Mouse (Mus musculus) heart, postnatal 10 days (tissue): ENCODE data around the gene Dlx6. TPM values are rescaled to one million over a fixed set of nuclear protein-coding genes. Genes with fewer than 3 reads are reported as not detected.

Experiments used
- DNase-seq, 2 experiments: peaks; one replicate each; pipeline ENCODE4 v3.0.0; 2021
- intact Hi-C: fragments of 180-260 bp; cut with DNase I; formaldehyde crosslinking; loops from one replicate; pipeline ENCODE4 v1.15.1; 2025
- total RNA-seq, 2 experiments: library from RNA; stranded (reverse); gene quantifications; 2 replicates each; pipeline ENCODE4 v1.2.3; 2021

The Dlx6 gene
- total RNA-seq, 2 experiments from 2014 or later: 0.27 TPM; not detected in 1

DNA sequence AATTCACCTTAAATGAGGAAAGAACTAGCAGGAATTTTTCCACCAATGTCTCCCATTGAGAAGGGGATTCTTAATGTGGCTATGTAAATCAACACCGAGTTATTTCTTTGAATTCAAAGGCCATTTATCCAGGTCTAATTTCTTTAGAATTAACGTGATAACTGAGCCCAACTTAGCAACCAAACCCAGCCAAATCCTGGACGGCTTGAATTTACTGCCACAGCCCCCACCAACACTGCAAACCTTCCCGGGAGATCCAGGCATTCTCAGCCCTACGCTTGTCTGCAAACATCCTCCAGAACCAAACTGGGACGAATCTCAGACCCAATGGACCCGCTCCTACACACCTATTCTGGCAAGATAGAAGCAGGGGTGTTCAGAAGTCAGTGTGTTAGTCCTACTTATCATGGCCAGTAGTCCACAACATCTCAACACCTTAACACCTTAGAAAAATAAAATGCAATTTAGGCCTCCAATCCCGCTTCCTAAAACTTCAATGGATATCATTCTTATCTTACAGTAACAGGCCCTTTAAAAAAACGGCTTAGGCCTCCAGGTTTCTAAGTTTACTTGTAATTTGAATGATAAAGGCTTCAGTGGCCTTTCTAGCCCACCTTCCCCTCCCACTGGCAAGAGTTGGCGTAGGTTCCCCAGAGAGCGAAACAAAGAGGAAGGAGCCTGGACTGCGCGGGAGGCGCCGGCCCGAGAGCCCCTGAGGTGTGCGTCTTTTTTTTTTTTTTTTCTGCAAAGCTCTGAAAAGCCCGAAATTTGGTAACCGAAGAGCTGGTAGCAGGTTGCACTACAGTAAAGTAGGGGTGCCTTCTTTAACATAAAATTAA is 3.8 kb upstream of the Dlx6 start:
- intact Hi-C loops: no loop called here
- DNase-seq: no peak

DNA sequence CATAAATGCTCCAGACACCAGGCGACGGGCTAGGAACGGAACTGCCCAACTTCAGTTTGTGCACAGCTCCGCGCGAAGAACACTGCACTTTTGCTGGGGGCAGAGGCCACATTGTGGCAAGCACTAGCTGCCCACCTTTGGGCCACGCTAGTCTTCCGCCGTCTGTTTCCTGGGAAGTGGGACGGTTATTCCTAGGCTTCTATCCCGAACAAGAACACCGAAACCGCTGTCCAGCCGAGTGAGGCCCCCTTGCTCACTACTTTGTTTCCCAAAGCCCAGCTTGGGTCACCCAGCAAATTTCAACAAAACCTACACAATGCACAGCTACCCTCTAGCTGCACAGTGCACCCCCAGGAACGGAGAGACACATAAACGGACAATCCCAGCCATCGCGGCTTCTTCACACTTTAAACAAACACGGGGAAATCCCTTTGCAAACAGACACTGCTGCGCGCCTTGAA is 3.2 kb upstream of the Dlx6 start:
- intact Hi-C loops: loop anchor here (10.0 kb wide), 1 partner anchor 395 kb away; no protein-coding TSS in a partner anchor
- DNase-seq: no peak

DNA sequence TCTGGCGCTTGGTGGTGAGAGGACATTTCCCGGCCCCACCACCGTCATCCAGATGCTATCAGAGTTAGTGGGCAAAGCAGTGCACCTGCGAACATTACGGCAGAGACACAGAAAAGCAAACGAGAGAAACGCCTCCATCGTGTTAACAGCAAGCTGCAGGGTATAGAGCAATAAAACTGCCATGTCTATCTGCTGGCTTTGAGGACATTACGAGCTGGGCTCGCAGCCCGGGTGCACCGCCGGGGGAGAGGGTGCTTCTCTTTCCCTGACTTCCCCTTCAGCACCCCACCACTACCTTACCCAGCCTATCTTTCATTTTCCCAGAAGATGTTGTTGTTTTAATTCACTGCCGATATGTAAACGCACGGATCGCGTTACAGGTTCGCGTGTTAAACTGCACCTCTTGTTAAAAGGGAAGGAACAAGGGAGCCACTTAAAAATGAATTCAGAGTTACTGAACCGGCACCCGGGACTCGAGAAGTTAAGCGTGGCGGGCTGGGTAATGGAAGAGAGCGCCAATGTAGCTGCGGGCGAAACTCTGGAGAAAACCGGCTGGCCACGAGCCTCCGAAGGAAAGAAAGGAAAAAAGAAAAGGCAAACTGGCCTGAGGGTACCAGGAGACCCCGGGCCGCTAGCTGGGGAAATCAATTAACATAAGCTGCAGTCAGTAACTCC is 2.6 kb upstream of the Dlx6 start:
- DNase-seq: no peak
- intact Hi-C loops: loop anchor here (10.0 kb wide), 1 partner anchor 396 kb away; no protein-coding TSS in a partner anchor

DNA sequence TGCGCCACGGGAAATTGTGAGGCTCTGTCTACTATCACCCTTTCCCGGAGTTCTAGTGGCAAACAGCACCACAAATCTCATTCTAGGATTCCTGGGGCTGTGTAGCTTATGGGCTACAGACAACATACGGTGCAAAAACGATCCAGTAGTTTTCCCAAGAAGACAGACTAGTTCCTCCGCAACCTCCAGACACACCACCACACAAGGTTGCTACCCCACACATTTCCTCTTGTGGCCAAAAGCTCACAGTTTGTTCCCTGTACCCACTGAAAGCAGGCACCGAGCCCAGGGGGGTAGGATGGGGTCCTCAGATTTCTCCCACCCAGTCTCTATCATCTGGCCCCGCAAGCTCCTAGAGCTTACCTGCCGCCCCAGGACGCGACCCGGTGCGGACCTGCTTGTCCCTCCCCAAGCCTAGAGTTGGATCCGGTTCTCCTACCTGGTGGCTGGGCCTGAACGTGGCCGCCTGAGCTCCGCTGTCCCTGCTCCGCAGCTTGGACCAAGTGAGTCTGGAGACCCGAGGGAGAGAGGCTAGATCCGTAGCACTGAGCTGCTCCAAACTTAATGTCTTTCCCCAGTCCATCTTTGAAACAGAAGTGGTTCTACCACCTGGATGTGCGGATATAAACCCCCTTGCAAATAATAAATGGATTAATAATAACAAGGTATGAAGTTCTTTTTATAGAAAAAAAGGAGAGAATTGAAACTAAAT is 1.9 kb upstream of the Dlx6 start:
- intact Hi-C loops: loop anchor here (10.0 kb wide), 1 partner anchor 396 kb away; no protein-coding TSS in a partner anchor
- no peak for DNase-seq

DNA sequence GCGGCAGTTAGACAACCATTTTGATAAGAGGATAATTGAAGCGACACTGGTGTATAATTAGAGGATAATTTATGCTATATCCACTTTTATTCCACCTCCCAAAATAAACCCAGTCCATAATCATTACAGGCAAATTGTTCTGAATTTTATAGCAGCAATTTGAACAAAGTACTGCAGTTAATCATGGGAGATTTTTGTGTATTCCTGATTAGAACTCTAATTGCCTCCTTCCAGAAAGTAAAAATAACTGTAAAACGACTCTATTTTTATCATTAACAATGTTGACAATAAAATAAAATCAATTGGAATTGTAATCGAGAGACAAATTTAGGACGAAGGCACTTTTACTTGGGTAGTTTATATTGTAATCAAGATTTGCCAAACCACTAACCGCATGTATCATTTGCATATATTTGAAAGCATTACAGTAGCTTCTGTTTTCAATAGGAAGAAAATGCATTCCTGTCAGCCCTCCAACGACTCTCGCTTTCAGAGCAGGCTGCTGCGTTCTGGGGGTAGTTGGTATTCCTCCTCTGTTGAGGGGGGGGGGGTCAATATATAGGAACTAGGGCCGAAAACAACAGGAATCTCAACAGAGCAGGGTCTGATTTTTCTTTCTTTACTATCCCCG is 1.2 kb upstream of the Dlx6 start:
- intact Hi-C loops: loop anchor here (10.0 kb wide), 1 partner anchor 397 kb away; no protein-coding TSS in a partner anchor
- no peak for DNase-seq

DNA sequence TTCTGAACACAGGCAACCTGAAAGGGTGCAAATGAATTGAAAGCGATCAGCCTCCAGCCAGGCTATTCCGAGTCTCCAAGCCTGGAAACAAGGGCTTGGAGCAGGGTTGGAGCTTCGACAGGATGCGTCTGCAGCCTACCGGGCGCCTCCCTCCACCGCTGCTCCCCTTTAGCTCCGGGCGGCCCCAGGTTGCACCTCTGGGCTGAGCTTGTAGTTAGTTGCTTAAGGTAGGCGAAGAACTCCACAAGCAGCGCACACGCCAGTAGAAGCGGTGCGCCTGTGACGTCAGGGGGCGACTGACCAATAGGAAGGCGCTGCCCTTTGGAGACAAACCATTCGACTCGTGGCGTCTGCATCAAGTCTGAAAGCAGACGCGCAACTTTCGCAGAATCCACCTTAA is 523 bp upstream of the Dlx6 start:
- peak in 1 of 2 experiments; percentile 50 for DNase-seq
- intact Hi-C loops: loop anchor here (10.0 kb wide), 1 partner anchor 398 kb away; no protein-coding TSS in a partner anchor

DNA sequence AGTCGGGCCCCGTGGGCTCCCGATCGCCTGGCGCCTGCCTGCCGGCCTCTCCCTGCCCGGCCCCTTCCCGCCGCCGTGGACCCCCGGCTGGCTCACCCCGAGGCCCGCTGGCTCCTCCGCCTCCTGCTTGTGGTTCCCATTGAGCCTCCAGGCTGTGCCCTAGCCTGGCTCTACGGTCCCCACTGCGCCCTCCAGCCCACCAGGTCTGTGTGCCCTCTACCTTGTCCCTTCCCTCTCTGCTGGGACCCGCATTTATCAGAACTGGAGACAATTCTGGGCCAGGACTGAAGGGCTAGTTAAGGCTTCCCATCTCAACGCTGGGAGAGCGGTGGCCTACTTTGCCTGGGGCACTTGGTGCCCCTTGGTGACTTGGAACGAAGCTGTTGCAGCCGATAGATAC is 821 bp downstream of the Dlx6 start:
- peak in 1 of 2 experiments; percentile 19 for DNase-seq
- intact Hi-C loops: loop anchor here (10.0 kb wide), 1 partner anchor 399 kb away; no protein-coding TSS in a partner anchor

DNA sequence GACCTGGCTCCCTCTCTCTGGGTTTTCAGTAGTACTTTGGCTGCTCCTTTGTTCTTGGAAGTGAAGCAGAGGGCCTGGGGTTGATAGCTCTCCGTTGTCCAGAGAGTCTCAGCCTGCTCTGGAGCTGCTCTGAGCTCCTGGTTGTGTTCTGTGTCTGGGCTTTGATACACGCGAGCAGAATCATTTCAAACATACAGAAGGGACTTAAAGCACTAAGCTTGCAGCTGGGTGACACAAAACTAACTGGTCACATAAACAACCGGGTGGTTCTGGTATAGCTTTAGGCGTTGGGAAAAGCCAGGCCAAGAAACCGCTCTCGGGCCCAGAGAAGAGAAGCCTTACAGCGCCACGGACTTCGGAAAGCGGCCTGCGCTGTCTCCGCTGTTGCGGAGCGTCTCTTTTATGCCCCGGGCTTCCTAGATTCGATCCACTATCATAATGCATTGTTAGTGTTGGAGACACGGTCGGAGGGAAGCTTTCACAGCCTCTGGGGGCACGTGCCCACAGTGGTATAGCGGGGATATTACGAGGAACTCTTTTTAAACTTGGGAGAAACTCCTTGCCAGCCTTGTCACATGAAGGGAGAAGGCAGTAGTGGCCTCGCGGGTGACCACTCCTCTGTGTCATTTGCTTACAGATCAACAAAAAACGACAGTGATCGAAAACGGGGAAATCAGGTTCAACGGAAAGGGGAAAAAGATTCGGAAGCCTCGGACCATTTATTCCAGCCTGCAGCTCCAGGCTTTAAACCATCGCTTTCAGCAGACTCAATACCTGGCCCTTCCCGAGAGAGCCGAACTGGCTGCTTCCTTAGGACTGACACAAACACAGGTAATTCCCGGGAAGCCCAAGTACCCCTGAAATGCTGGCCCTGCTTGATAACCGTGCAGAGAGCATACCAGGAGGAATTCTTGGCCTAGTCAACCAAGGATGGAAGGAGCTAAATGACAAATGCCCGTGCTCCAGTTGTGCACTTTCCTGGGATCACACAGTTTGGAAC is 1.6 kb downstream of the Dlx6 start:
- intact Hi-C loops: loop anchor here (10.0 kb wide), 1 partner anchor 400 kb away; no protein-coding TSS in a partner anchor
- DNase-seq: peak in 1 of 2 experiments; percentile 25

DNA sequence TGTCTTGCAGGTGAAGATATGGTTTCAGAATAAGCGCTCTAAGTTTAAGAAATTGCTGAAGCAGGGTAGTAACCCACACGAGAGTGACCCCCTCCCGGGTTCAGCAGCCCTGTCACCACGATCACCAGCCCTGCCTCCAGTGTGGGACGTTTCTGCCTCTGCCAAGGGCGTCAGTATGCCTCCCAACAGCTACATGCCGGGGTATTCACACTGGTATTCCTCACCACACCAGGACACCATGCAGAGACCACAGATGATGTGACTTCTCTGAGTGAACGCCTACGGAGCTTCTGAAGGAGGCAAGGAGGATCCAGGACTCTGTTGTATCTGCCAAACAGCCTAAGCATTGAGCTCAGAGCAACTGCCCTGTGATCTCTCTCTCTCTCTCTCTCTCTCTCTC is 3.9 kb downstream of the Dlx6 start:
- intact Hi-C loops: loop anchor here (10.0 kb wide), 1 partner anchor 402 kb away; no protein-coding TSS in a partner anchor
- no peak for DNase-seq

DNA sequence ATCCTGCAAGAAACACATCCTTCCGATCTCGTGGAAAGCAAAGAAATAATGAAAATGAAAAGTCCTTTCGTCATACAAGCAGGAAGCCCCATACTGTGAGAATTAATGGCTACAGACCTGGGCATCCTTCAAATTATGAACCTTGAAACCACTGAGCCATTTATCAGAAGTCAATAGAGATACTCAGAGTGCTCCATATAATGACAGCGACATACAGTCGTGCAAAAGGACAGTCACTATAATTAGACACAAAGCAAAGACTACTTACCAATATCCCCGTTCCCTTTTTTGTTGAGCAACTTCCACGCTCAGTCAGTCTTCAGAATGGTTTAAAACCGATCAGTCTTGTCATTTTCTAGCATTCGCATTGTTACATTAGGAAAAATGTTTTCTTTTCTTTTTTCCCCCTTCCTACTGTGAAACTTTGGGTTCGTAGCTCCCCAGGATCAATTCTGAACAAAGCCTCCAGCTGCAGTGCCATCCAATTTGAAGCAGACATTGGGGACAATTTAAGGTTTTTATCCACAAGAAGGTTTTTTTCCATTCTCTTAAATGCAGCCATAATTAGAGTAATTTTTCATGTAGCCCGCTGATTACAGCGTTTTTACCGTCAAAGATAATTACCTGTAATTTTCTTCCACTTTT is 6.0 kb downstream of the Dlx6 start:
- intact Hi-C loops: loop anchor here (10.0 kb wide), 1 partner anchor 404 kb away; no protein-coding TSS in a partner anchor
- DNase-seq: peak in 1 of 2 experiments; percentile 6

DNA sequence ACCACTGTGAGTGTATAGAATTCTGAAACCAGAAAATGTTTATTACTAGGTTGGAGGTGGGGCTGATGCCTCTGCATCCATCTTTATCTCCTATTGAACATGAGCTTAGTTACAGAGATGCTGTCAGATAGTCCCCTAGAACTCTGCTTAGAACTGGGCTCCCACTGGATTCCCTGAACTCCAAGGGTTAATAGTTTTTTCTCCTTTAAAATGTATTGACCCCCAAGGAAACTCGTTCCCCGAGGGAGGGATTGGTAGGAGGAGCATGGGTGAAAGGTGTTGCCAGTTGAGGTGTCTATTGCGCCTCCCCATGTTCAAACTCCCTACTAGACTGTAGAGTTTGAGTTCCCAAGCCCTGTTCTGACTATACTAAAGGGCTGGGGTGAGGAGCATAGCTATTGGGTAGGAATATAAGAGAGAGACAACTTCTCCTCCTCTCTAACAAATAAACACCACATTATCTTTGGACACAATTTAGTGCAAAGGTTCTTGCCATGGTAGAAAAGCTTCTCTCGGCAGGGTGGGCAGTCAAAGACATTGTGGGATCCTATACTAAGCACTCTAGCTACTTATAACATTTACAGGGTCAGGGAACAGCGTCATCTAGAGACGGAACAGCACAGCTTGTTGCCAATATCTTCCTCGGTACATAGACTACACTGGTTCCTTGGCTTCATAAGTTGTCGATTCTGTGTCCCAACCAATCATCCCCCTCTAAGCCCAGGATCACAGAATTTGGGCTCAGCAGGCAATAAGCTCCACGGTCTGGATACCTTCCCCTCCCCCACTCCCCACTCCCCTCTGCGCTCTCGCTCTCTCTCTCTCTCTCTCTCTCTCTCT is 7.0 kb downstream of the Dlx6 start:
- peak in 1 of 2 experiments; percentile 3 for DNase-seq
- intact Hi-C loops: loop anchor here (10.0 kb wide), 2 partner anchors 405 to 685 kb away; no protein-coding TSS in a partner anchor

DNA sequence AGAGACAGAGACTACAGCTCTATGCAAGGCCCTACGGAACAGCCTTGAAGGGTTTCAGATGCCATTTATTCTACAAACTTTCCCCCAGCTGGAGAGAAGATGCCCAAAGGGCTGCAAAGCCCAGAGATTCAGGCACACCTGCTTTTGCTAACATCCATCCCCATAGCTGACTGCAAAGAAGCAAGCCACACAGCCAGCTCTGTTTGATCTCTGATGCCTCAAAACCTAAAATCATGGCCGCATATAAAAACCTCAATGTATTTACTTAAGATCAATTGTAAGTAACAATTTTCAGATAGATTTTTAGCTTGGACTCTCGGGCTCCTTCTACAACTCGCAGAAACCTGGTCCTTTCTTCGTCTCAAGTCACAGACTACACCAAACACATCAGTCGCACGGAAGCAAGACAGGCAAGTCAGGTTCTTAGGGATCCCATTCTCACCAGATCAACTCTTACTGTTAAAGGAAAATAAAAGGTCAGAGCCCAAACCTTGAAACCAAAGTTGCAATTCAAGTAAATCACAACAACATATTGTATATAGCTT is 7.8 kb downstream of the Dlx6 start:
- intact Hi-C loops: loop anchor here (10.0 kb wide), 1 partner anchor 686 kb away; no protein-coding TSS in a partner anchor
- DNase-seq: no peak

DNA sequence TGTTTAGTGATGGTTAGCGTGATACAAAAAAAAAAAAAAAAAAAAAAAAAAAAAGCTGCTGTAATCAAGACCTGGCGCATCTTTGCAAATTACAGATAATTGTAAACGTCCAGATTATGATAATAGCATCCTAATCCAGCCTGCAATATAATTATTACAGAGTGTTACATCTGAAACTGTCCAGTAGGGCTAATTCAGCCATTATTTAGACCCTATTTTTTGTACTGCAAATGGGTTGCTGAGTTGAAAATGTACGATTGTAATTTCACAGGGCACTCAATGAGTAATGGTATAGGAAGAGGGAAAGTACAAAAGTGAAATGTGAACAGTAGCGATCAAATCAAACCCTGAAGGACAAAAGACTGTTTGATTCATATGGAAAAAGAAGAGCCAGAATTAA is 8.6 kb downstream of the Dlx6 start:
- intact Hi-C loops: loop anchor here (10.0 kb wide), 1 partner anchor 687 kb away; no protein-coding TSS in a partner anchor
- DNase-seq: no peak

DNA sequence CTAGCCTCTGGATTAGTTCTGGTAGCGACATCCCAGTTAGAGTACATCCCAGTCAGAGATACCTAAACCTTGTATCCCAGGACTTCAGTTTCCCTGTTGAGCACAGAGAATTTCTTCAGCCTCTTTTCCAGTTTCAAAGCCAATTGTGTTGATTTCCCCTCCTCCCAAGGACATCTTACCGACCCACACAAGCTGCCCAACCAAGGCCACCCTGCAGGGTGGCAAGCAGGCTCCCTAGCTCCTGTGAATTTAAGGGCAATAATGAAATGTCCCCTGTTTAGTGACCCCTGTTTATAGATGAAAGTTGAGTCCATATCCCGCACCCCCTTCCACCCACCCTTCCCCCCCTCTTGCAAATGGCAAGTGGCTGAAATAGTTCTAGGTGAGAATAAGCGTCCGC is 9.7 kb downstream of the Dlx6 start:
- intact Hi-C loops: loop anchor here (10.0 kb wide), 1 partner anchor 688 kb away; no protein-coding TSS in a partner anchor
- DNase-seq: no peak

DNA sequence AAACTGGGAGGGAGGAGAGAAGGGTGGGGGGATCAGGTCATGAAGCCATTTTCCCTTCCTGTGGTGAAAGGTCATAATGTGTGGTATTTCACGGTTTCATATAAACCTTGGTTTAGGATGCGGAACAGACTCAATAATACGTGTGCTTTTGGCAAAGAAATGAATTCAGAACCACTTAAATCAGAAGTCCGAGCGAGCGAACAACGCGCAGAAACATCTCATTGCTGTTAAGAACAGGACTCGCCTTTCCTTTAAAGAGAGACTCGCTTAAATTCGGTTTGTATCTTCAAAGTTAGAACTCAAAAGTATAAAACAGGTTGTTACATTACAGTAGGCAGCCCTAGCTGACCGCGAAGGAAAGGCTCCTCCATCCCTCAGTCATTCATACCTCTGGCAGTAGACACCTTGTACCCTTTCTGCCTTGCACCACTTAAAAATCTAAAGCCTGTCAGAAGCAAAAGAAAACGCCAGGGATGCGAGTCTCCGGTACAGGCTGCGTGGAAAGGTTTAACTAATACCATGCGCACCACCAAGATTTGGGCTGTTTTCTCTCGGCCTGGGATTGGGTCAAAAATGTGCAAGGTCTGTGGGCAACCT is 10.4 kb downstream of the Dlx6 start:
- peak in 1 of 2 experiments; percentile 4 for DNase-seq
- intact Hi-C loops: loop anchor here (10.0 kb wide), 1 partner anchor 689 kb away; no protein-coding TSS in a partner anchor

DNA sequence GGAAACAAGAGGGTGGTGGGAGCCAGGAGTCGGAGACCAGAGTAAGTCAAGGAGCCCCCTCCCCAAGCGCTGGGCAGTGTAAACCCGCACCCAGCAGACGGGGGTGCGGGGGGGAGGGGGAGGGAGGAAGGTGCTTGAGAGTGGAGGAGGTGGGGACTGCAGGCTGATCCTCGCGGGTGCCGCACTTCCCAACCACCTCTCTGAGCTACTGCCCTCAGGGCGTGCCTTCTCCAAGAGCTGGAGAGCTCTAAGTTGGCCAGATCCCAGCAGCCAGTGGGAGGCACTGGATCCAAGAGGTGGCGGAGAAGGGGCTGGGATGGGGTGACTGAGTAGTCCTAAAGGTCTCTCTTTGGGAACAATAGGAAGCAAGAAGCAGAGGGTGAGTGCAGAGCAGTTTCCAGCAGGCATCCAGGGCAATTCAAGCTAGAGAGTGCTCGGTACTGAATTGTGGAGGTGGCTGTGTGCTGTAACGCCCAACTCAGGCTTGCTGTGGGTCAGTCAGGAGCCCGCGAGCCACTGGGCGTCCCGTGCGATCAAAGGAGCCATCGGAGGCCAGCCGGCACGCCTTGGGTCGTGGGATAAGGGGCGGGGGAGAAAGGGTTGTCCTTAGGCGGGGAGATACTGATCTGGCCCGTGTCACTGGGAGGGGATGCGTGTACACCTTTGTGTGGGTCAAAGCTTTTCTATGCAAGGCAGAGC is 11.1 kb downstream of the Dlx6 start:
- DNase-seq: peak in 1 of 2 experiments; percentile 16

More for the DNA sequence above, 11.1 kb downstream of the Dlx6 start:
- intact Hi-C loops: loop anchor here (10.0 kb wide), 1 partner anchor 689 kb away; no protein-coding TSS in a partner anchor
